Mouse (Mus musculus) intestine, embryonic 15.5 days (tissue): ENCODE measurements at regions not wholly inside any gene's neighbourhood (a gene's known extent, or its start where the extent isn't known, plus 50 kb on each side); places are given as distances from the start of the nearest gene placed in this dataset.

Source experiments
- ATAC-seq: fragments of 200-750 bp; cut with Nextera tagmentation; 2 replicates; pipeline ENCODE4 v1.8.0; 2017; ENCODE audit warnings: moderate TSS enrichment, moderate library complexity
- H3K27ac ChIP-seq: fragments of 300-500 bp; sonication (generic); 2 replicates; pipeline ENCODE4 v1.5.1; 2015; ENCODE audit warnings: mild to moderate bottlenecking, inconsistent platforms
- H3K27me3 ChIP-seq: fragments of 300-500 bp; sonication (generic); replicated peaks from 2 replicates; pipeline ENCODE4 v1.6.1; 2015; ENCODE audit warnings: inconsistent platforms
- H3K36me3 ChIP-seq: fragments of 300-500 bp; sonication (generic); 2 replicates; pipeline ENCODE4 v1.6.1; 2015; ENCODE audit warnings: inconsistent platforms
- H3K4me1 ChIP-seq: fragments of 300-500 bp; sonication (generic); replicated peaks from 2 replicates; pipeline ENCODE4 v1.6.1; 2015; ENCODE audit warnings: inconsistent platforms
- H3K4me2 ChIP-seq: fragments of 300-500 bp; sonication (generic); replicated peaks from 2 replicates; pipeline ENCODE4 v1.6.1; 2015; ENCODE audit warnings: mild to moderate bottlenecking, inconsistent platforms
- H3K4me3 ChIP-seq: fragments of 300-500 bp; sonication (generic); replicated peaks from 2 replicates; pipeline ENCODE4 v1.5.1; 2015; ENCODE audit warnings: inconsistent platforms
- H3K9ac ChIP-seq: fragments of 300-500 bp; sonication (generic); 2 replicates; pipeline ENCODE4 v1.6.1; 2015; ENCODE audit warnings: inconsistent platforms
- H3K9me3 ChIP-seq: fragments of 300-500 bp; sonication (generic); 2 replicates; pipeline ENCODE4 v1.6.1; 2016; ENCODE audit warnings: inconsistent platforms
- WGBS: fragments of 180-500 bp; shearing (Covaris S2); methylation state at CpG from one replicate; pipeline ENCODE4 v1.1.7; 2015; 5-methylcytosine and 5-hydroxymethylcytosine counted together

GRCm38 (mm10) chr7:77812052-77812903, 925.5 kb downstream of the Ntrk3 start:
- WGBS, result 18% methylated on average over 2 of the region's 2 CpGs
- Histone ChIP-seq H3K9me3 (no peaks in the 10 kb centered on the region), H3K9ac (no peak overlapping the region), H3K27ac (no peak overlapping the region), H3K4me3 (no peak overlapping the region), H3K4me2 (no peak overlapping the region), H3K27me3 (no peaks in the 10 kb centered on the region), H3K36me3 (no peaks in the 10 kb centered on the region), H3K4me1 (no peaks in the 10 kb centered on the region)
- ATAC-seq, result no peak

GRCm38 (mm10) chr7:77786801-77787200, 951.0 kb downstream of the Ntrk3 start:
- WGBS, result 80% methylated on average over 2 of the region's 2 CpGs
- H3K4me1 ChIP-seq, result no peaks in the 10 kb centered on the region

GRCm38 (mm10) chr7:77771711-77772449, 965.9 kb downstream of the Ntrk3 start:
- 54% methylated on average over 11 of the region's 11 CpGs for WGBS
- no peak overlapping the region for H3K9ac ChIP-seq
- no peaks in the 10 kb centered on the region for H3K36me3 ChIP-seq
- no peak; the same call in 1 of the 2 replicates for ATAC-seq
- H3K27me3 ChIP-seq, result no peaks in the 10 kb centered on the region
- H3K4me2 ChIP-seq, result 0 out of 2 replicates have a peak overlapping the region, but pooled peaks have one; percentile 15
- H3K4me3 ChIP-seq, result no peak overlapping the region
- no peaks in the 10 kb centered on the region for H3K9me3 ChIP-seq
- H3K27ac ChIP-seq, result no peak overlapping the region
- H3K4me1 ChIP-seq, result no peaks in the 10 kb centered on the region

More at GRCm38 (mm10) chr7:77786801-77787200, 951.0 kb downstream of the Ntrk3 start:
- Histone ChIP-seq H3K9ac (no peak overlapping the region), H3K36me3 (no peaks in the 10 kb centered on the region), H3K4me2 (no peak overlapping the region), H3K4me3 (no peak overlapping the region), H3K27me3 (no peaks in the 10 kb centered on the region), H3K9me3 (no peaks in the 10 kb centered on the region), H3K27ac (no peak overlapping the region)
- ATAC-seq, result no peak

- no peak overlapping the region for H3K27ac ChIP-seq
- H3K9ac ChIP-seq, result no peak overlapping the region
- no peak overlapping the region for H3K4me3 ChIP-seq
- WGBS, result 72% methylated on average over 4 of the region's 4 CpGs
- H3K4me1 ChIP-seq, result no peaks in the 10 kb centered on the region
- ATAC-seq, result no peak
- H3K9me3 ChIP-seq, result no peaks in the 10 kb centered on the region
- H3K4me2 ChIP-seq, result no peak overlapping the region
- H3K27me3 ChIP-seq, result no peaks in the 10 kb centered on the region
- H3K36me3 ChIP-seq, result no peaks in the 10 kb centered on the region
Measured at GRCm38 (mm10) chr7:77738996-77739765, 998.6 kb downstream of the Ntrk3 start.
